Mouse (Mus musculus): ENCODE data around the gene Gldc. TPM values are rescaled to one million over a fixed set of nuclear protein-coding genes. Genes with fewer than 3 reads are reported as not detected.

Gldc gene
- polyA plus RNA-seq (2014; fragmentation: Illumina TruSeq; extraction: RNeasy Lipid Tissue Mini Kit (QIAGEN cat#74804); ENCODE audit: low read depth, low replicate concordance) = 0.16 TPM

GRCm38 (mm10) chr19:30174919-30175571, at the start of gene Gldc:
Gldc (minus strand) TSS chr19:30175429.

Other genes with a start within 250 kb of the Gldc start
- gene Trpd52l3, start 171.6 kb downstream of the Gldc start, polyA plus RNA-seq (2014; fragmentation: Illumina TruSeq; extraction: RNeasy Lipid Tissue Mini Kit (QIAGEN cat#74804); ENCODE audit: low read depth, low replicate concordance) = not detected
- gene Uhrf2, start 144.9 kb downstream of the Gldc start, polyA plus RNA-seq (2014; fragmentation: Illumina TruSeq; extraction: RNeasy Lipid Tissue Mini Kit (QIAGEN cat#74804); ENCODE audit: low read depth, low replicate concordance) = 175 TPM
- not detected for gene Mbl2, start 57.5 kb upstream of the Gldc start, polyA plus RNA-seq (2014; fragmentation: Illumina TruSeq; extraction: RNeasy Lipid Tissue Mini Kit (QIAGEN cat#74804); ENCODE audit: low read depth, low replicate concordance)

Data from sigmoid colon, adult 10 weeks (tissue).